Mouse (Mus musculus): ENCODE data around the gene Samd13.

The Samd13 gene

DNA sequence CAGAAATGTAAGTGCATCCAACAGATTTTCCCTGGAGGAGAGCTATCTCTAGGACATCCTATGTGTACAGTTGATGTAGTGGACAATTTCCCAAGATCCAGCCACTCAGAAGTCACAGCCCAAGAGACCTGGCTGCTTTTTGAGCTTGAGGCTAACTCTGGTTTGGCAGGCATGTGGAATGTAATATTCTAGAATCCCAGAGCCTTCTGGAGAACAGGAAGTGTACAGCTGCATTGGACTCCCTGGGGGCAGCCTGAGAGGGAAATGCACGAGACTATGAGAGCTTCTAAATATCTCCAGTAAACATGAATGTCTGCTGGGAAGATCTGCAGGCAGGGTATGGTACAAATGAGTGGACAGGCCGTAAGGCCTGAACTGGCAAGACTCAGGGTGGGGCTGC is 14.3 kb downstream of the Samd13 start:
- DNase-seq (ENCODE audit: low read depth, low spot score) = no peak

DNA sequence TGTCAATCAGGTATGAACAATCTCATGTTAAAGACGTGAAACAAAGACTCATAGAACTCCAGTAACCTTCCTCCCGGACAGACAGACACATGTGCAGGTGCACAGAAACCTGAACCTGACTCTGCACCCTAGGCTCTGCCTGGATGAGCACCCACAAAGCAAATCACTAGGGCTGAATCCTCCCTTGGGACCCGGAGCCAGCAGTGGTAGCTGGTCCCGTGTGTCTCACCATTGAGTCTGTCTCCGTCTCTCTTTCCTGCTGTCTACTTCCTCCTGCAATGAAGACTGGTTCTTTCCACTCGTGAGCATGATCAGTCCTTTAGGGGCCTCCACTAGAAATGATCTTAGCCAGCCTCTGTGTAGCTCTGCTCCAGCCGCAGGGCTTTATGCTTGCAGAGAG is 23.5 kb downstream of the Samd13 start:
- DNase-seq (ENCODE audit: low read depth, low spot score) = no peak

DNA sequence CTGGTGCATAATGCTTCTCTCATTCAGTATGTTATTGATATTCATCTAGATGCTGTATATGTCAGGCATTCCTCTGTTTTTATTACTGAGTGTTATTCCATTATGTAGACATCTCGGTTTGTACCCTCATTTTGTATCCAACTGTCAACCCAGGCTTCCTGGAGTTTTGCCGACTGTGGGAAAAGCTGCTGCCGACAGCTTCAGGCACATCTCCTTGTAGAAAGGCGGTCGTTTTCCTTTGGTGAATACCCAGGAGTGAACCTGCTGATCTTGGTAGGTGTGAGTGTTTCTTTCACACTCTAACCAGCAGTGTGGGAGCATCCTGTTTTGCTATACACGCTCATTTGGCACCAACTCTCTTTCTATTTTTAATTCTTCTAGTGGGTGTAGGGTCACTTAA is 24.4 kb downstream of the Samd13 start:
- no peak for DNase-seq (ENCODE audit: low read depth, low spot score)

- no peak for DNase-seq (ENCODE audit: low read depth, low spot score)
These were observed 26.1 kb downstream of the Samd13 start for GRCm38 (mm10) chr3:146659321-146659720.

GRCm38 (mm10) chr3:146658061-146658639 is 27.2 kb downstream of the Samd13 start:
- no peak for DNase-seq (ENCODE audit: low read depth, low spot score)

GRCm38 (mm10) chr3:146657433-146657832 is 28.0 kb downstream of the Samd13 start:
- no peak for DNase-seq (ENCODE audit: low read depth, low spot score)

DNA sequence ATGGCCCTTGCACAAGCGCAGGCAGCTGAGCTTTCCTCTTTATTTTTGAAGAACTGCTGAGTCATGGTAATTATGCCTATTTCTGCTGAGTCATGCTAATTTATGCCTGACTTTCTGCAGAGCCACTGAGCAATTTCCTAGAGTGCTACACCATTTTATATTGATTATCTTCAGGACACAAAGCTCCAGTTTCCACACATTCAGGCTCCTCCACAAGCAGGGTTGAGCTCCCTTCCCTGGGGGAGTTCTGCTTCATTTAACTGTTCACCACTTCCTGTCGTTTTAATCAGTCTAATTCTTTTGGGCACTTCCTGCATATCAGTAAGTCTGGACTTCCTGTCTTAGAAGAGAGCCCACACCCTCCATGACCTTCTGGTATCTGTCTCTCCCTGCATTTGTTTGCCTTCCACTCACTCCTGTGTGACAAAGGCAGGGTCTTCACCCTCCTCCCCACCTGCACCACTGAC is 30.2 kb downstream of the Samd13 start:
- peak; percentile 78 for DNase-seq (ENCODE audit: low read depth, low spot score)

GRCm38 (mm10) chr3:146653692-146654091 is 31.7 kb downstream of the Samd13 start:
- peak; percentile 37 for DNase-seq (ENCODE audit: low read depth, low spot score)

DNA sequence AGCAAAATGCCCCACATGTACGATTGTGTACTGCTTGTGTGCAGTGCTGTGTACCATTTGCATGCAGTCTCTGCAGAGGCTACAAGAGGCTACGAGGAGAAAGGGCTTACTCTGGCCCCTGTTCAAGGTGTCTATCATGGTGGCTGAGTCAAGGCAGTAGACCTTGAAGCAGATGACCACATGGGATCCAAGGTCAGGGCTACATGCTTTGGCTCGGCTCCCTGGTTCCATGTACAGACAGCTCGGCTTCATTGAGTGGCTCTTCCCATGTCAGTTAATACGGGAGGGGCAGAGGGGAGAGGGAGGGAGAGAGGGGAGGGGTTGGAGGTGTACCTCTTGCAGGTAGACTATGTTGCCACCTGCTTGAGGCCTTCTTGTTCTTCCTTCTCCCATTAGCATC is 33.0 kb downstream of the Samd13 start:
- DNase-seq (ENCODE audit: low read depth, low spot score) = no peak

- no peak for DNase-seq (ENCODE audit: low read depth, low spot score)
These were observed 34.2 kb downstream of the Samd13 start, which contains the start of gene 4930503B20Rik for GRCm38 (mm10) chr3:146651217-146651616. Gene 4930503B20Rik (minus strand): TSS chr3:146651317.

- no peak for DNase-seq (ENCODE audit: low read depth, low spot score)
These were observed 34.7 kb downstream of the Samd13 start for GRCm38 (mm10) chr3:146650716-146651115.

- no peak for DNase-seq (ENCODE audit: low read depth, low spot score)
These were observed 36.0 kb downstream of the Samd13 start for GRCm38 (mm10) chr3:146649311-146649894.

- no peak for DNase-seq (ENCODE audit: low read depth, low spot score)
These were observed 43.5 kb downstream of the Samd13 start for GRCm38 (mm10) chr3:146641818-146642427.

DNA sequence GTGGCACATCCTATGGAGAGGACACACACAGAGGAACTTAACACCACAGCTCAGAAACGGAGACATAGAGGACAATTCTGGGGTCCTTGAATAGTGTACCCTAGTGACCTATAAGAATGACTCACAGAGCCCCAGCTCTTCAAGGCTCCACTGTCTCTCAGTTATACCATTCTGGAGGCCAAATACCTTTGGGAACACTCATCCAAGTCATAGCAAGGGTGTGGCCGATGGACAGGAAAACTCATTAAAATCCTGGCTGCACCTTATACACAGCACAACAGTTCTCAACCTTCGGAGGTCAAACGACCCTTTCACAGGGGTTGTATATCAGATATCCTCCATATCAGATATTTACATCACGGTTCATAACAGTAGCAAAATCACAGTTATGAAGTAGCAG is 52.9 kb downstream of the Samd13 start:
- DNase-seq (ENCODE audit: low read depth, low spot score) = no peak

- no peak for DNase-seq (ENCODE audit: low read depth, low spot score)
These were observed 57.0 kb downstream of the Samd13 start for GRCm38 (mm10) chr3:146628227-146628982.

- DNase-seq (ENCODE audit: low read depth, low spot score) = no peak
These were observed 59.6 kb downstream of the Samd13 start for GRCm38 (mm10) chr3:146625766-146626165.

DNA sequence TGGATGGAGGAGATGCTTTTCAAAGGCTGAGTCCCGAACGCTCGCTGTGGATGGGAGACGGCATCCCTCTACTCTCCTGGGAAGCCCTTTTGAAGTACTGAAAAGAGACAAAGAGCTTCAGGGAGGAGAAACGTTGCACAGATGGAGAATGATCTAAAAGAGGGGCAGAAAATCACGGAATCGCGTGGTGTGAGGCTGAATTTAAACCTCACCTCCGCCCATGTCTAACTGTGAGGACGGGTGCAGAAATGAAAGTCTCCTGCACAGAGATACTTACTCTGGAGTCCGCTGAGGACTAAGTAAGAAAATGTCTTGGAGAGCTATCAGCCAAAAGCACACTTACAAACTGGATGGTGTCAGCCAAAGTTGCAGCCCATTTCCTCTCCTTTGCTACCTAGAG is 63.4 kb downstream of the Samd13 start:
- no peak for DNase-seq (ENCODE audit: low read depth, low spot score)

GRCm38 (mm10) chr3:146620555-146621249 is 64.7 kb downstream of the Samd13 start:
- no peak for DNase-seq (ENCODE audit: low read depth, low spot score)

- no peak for DNase-seq (ENCODE audit: low read depth, low spot score)
These were observed 65.3 kb downstream of the Samd13 start for GRCm38 (mm10) chr3:146620101-146620500.

- DNase-seq (ENCODE audit: low read depth, low spot score) = no peak
These were observed 67.0 kb downstream of the Samd13 start for GRCm38 (mm10) chr3:146618357-146618756.

DNA sequence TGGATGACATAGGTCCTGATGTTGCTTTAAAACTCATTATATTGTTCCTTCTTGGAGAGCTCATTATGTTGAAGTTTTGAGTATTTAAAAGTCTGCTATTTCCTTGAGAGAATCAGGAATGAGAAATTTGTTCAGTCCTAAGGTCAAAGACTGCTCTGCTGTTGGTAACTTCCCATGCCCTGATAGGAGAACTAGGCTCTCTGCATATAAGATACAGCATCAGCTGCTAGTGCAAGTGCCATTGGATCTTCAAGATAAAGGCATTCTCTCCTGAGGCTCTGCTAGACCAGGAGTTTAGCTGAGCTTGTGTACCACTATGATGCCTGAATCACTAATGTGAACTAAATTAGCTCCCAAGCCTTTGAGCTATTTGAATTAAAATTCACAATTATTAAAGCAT is 67.4 kb downstream of the Samd13 start:
- DNase-seq (ENCODE audit: low read depth, low spot score) = no peak

All from c-Kit-negative CD71-positive TER-119-positive erythroid progenitor cells, embryonic 14.5 days (primary cell).